Mouse (Mus musculus) natural killer cell, adult 2 months (primary cell): ENCODE results near the gene Rarg.

Experiments used
- DNase-seq, 2 experiments: peaks; one replicate each; pipeline ENCODE4 v3.0.0; 2022; ENCODE audit warnings: low spot score in 2 of 2

The Rarg gene

GRCm38 (mm10) chr15:102204674-102205505 is 52.4 kb downstream of the Rarg start, which contains the start of gene Csad:
Gene Csad (minus strand): TSS chr15:102204724.
- DNase-seq = no peak

- DNase-seq = peak; percentile 34 to 55
Observed at GRCm38 (mm10) chr15:102203835-102204381, 53.4 kb downstream of the Rarg start.

DNA sequence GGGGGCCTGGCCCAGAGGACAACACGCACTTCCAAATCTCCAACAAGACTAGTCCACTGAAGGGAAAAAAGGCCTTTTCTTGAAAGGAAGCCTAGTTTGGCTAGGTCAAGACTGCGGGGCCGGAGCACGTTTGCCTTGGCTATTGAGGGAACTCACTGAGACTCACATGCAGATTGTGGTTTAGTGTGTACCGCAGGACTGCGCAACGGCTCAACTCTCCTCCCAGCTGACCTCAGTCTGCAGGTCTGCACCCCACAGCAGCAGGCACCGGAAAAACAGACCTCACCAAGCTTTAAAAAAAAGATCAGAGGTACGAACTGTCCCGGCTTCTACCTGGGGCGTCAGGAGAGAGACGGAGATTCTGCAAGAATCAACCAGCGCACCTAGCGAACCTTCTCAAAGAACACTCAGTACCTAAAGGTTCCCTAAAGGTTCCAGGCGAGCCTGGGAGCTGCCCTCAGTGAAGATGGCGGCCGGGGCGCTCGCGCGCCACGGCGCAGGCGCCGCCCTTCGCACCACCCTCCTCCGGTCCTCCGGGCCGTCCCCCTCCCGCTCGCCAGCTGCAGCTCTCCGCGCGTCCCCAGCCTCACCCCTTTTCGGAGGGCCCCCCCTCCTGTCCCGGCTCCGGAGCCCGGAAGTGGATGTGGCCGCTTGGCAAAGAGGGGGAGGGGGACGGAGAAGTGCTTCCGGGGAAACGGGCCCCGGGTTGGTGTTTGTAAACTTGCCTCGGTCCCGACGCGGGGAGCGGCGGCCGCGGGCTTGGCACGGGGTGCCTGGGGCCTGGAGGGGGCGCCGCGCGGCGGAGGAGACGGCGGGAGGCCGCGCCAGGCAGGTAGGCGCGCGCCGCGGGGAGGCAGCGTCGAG is 54.1 kb downstream of the Rarg start, which contains the start of gene Zfp740:
Gene Zfp740, plus strand, starts transcription at position 279 of the 864 bp plus-strand sequence.
- peak; percentile 83 to 90 for DNase-seq

DNA sequence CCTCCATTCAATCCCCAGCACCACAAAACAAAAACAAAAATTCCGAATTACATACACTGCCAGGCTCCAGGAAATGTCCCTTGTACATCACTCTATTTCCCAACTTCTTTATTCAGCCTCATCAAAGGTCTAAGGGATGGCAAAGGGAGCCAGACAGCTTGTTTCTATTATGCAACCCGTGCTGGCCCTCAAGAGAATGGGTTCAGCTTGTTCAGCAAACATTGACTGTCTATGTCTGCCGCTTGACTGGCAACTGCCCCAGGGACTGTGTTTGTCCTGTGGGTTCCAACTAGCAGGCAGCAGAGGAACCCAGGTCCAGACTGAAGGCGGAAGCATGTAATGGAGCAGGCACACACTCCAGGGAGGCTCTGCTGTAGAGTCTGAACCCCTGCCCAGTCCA is 58.5 kb downstream of the Rarg start:
- DNase-seq = no peak

GRCm38 (mm10) chr15:102195373-102195772 is 61.9 kb downstream of the Rarg start:
- no peak for DNase-seq

DNA sequence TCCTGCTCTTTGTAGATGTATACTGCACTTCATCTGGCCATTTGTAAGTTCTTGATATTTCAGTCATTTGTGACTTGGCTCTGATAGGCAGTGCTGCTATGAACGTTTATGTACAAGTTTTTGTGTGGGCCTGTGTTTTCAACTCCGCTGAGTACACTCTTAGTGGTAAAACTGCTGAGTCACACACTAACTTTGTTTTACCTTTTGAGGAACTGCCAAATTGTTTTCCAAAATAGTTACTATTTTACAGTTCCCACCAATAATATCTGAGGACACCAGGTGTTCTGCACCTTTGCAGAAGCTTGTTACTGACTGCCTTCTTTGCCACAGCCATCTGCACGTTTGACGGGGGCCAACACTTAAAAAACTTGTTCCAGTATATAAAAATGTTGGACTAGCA is 62.9 kb downstream of the Rarg start:
- DNase-seq = no peak

DNA sequence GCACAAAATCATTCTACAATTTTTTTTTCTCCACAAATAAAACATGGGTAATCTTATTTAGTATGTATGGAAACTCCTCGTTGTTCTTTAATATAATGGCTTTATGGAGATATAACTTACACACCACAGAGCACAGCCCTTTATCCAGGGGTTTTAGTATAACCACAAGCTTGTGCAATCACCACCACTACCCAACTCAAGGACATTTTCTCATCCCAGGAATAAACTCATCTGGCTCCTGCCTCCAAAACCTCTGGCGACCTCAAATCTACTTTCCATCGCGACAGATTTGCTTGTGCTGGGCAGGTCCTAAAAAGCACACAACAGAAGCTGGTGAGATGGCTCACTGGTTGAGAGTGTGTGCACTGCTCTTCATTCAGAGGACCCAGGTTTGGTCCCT is 63.7 kb downstream of the Rarg start:
- no peak for DNase-seq

GRCm38 (mm10) chr15:102192820-102193386 is 64.4 kb downstream of the Rarg start:
- no peak for DNase-seq

DNA sequence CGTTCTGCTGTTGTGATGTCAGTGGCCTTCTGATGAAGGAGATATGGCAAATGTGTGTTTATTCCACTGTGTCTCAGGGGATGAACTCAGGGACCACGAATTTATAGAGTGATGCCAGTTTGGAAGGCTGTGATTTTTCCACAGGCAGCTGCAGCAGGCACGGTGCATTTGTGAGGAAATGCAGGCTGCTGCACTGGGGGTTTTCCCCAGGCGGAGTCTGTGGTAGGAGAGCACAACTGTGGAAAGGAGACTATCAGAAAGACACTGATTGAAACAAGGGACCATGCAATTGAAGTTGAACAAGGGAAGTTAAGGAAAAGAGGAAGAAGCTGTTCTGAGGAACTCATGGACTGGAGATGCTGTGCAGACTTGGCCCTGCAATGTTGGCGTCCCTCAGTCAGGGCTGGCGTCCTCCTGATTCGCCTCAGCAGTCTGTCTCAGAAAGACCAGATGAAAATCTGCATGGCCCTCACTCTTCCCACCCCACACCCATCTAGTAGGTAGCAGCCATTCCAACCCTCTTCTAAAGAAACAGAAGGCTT is 65.0 kb downstream of the Rarg start:
- no peak for DNase-seq

GRCm38 (mm10) chr15:102191699-102192098 is 65.6 kb downstream of the Rarg start:
- DNase-seq = no peak

GRCm38 (mm10) chr15:102188883-102189282 is 68.4 kb downstream of the Rarg start:
- DNase-seq = no peak

DNA sequence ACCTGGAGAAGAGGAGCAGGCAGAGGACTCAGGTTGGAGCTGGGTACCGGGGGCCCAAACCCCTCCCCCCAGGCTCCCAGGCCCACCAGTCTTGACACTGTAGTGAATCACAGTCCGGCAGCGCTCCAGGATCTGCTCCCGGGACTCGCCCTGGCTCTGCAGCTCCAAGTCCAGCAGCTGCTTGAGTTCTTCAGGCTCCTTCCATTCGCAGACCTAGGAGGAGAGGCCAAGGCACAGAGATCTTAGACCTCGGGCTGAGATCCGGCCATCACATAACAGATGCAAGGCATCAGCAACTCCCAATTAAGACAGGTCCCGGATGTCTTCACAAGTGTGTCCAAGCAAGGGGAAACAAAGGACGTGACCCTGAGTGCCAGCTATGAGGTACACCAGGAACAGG is 69.2 kb downstream of the Rarg start:
- no peak for DNase-seq

- DNase-seq = no peak
Observed at GRCm38 (mm10) chr15:102186239-102186638, 71.1 kb downstream of the Rarg start.
